Mouse (Mus musculus) megakaryocyte progenitor cell, adult 5-6 weeks (primary cell): ENCODE measurements around the gene Tnfaip3. TPM values are rescaled to one million over a fixed set of nuclear protein-coding genes. Genes with fewer than 3 reads are reported as not detected.

Experiments
- ATAC-seq: replicated peaks from 2 replicates; pipeline ENCODE4 v1.8.0; 2016; ENCODE audit warnings: mild to moderate bottlenecking, moderate TSS enrichment, inconsistent platforms; ENCODE audit not compliant: poor library complexity
- total RNA-seq, 2 experiments: library from RNA; stranded (forward) in 1 of 2; stranded (reverse) in 1 of 2; fragments of 157-497, 149-512 nt in 1 of 2; fragments of 200-1000 nt in 1 of 2; gene quantifications; 2 replicates each; pipeline versions ENCODE4 v1.2.3 to v1.2.4; 2015 to 2017

Tnfaip3 gene
- 9.1 and 22.4 TPM in 2 replicates for total RNA-seq (2015)
- 10.1 and 15.4 TPM in 2 replicates for total RNA-seq (2017)

- ATAC-seq: peak; percentile 84
These were observed at the start of gene Tnfaip3 for GRCm38 (mm10) chr10:19015257-19015862. Tnfaip3 (minus strand) TSS chr10:19015657.

- peak; percentile 16 for ATAC-seq
These were observed 49.5 kb upstream of the Tnfaip3 start for GRCm38 (mm10) chr10:19064651-19065601.

- ATAC-seq: no peak
These were observed 48.2 kb upstream of the Tnfaip3 start for GRCm38 (mm10) chr10:19063670-19064069.

GRCm38 (mm10) chr10:19063208-19063607 lies 47.8 kb upstream of the Tnfaip3 start:
- ATAC-seq: no peak

GRCm38 (mm10) chr10:19062098-19062905 lies 46.8 kb upstream of the Tnfaip3 start:
- ATAC-seq: peak; percentile 68

GRCm38 (mm10) chr10:19061201-19061600 lies 45.7 kb upstream of the Tnfaip3 start:
- ATAC-seq: no peak

- peak; percentile 94 for ATAC-seq
These were observed 38.1 kb upstream of the Tnfaip3 start for GRCm38 (mm10) chr10:19053524-19053923.

GRCm38 (mm10) chr10:19045986-19046385 lies 30.5 kb upstream of the Tnfaip3 start:
- ATAC-seq: no peak

- ATAC-seq: no peak
These were observed 29.5 kb upstream of the Tnfaip3 start for GRCm38 (mm10) chr10:19044765-19045516.

- ATAC-seq: peak; percentile 81
These were observed 28.2 kb upstream of the Tnfaip3 start for GRCm38 (mm10) chr10:19043529-19044262.

- ATAC-seq: no peak
These were observed 24.7 kb upstream of the Tnfaip3 start for GRCm38 (mm10) chr10:19040147-19040546.

GRCm38 (mm10) chr10:19034764-19035163 lies 19.3 kb upstream of the Tnfaip3 start:
- no peak for ATAC-seq

- peak; percentile 91 for ATAC-seq
These were observed 18.2 kb upstream of the Tnfaip3 start for GRCm38 (mm10) chr10:19033696-19034095.

- ATAC-seq: no peak
These were observed 16.4 kb upstream of the Tnfaip3 start for GRCm38 (mm10) chr10:19031875-19032274.

GRCm38 (mm10) chr10:19030628-19031027 lies 15.2 kb upstream of the Tnfaip3 start:
- no peak for ATAC-seq

- no peak for ATAC-seq
These were observed 11.3 kb upstream of the Tnfaip3 start for GRCm38 (mm10) chr10:19026710-19027109.

- no peak for ATAC-seq
These were observed 8.9 kb upstream of the Tnfaip3 start for GRCm38 (mm10) chr10:19024353-19024752.

- ATAC-seq: peak; percentile 74
These were observed 8.3 kb upstream of the Tnfaip3 start for GRCm38 (mm10) chr10:19023622-19024326.

GRCm38 (mm10) chr10:19022272-19022671 lies 6.8 kb upstream of the Tnfaip3 start:
- no peak for ATAC-seq
